Mouse (Mus musculus) embryonic facial prominence, embryonic 14.5 days (tissue): ENCODE measurements around the gene Col8a1. TPM values are rescaled to one million over a fixed set of nuclear protein-coding genes. Genes with fewer than 3 reads are reported as not detected.

Source experiments
- polyA plus RNA-seq: library from polyadenylated mRNA; unstranded; fragments of >200 nt; fragmentation: Nextera tagmentation; extraction: Ambion mirVana; gene quantifications from 2 replicates; pipeline ENCODE4 v1.2.1, GENCODE M21; 2014

Col8a1 gene
- polyA plus RNA-seq, 1 experiment from 2014 or later, result 45.0 TPM

Other genes with a start within 250 kb of the Col8a1 start
- gene Cmss1, start 147.9 kb downstream of the Col8a1 start, polyA plus RNA-seq, result 33.5 and 40.6 TPM in 2 replicates